Mouse (Mus musculus): ENCODE results near the gene Tmprss6. TPM values are rescaled to one million over a fixed set of nuclear protein-coding genes. Genes with fewer than 3 reads are reported as not detected.

The Tmprss6 gene
- total RNA-seq, 2 experiments from 2014 or later = not detected

DNA sequence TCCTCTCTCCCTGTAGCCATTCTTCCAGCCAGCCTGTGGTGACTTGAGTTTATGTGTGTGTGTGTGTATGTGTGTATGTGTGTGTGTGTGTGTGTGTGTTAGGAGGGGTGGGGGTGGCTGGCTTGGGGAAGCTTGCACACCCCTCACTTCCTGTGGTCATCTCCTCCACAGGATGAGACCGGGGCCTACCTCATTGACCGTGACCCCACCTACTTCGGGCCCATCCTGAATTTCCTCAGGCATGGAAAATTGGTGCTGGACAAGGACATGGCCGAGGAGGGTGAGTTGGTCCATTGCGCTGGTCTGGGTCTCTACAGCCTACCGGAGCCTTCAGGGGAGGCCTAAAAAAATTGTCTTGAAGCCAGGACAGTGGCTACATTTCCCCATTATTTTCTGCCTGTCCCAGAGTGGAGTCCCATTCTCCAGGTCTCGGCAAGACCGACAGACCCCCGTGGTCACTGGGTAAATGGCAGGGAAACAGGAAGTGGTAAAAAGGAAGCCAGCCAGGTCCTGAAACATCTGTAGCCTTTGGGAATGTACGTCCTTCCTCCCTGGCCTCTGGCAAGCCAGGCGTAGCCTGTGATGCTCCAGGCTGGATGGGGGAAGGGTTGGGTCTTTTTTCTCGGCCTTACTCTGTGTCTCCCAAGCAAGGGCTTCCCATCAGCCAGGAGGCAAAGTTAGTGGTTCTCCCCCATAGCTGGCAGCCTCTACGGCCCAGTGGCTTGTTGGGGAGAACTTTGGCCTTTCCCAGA, 38.4 kb downstream of the Tmprss6 start:
- DNase-seq (ENCODE audit: low spot score) = no peak
- intact Hi-C loops (cut with DNase I) = loop anchor here (2.0 to 10.0 kb wide), 2 partner anchors 23 to 255 kb away; partner anchors contain the start of genes Ift27 and Mpst

DNA sequence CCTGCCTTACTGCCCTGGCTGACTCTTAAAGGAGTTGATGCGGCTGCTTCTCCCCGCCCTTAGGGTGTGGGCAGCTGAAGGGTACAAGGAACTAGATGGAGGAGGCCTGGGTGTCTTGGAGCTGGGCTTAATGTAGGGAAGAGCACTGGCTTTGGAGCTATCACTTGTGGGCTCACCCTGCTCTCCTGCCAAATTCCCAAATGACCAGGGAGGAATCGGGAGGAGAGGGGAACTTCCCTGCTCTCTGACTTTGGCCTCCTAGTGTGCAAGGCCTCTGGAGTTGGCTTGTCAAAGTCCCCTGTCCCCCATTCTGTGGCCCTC, 39.3 kb downstream of the Tmprss6 start:
- no peak for DNase-seq (ENCODE audit: low spot score)
- intact Hi-C loops (cut with DNase I) = loop anchor here (2.0 to 10.0 kb wide), 2 partner anchors 22 to 254 kb away; partner anchors contain the start of genes Ift27 and Mpst

DNA sequence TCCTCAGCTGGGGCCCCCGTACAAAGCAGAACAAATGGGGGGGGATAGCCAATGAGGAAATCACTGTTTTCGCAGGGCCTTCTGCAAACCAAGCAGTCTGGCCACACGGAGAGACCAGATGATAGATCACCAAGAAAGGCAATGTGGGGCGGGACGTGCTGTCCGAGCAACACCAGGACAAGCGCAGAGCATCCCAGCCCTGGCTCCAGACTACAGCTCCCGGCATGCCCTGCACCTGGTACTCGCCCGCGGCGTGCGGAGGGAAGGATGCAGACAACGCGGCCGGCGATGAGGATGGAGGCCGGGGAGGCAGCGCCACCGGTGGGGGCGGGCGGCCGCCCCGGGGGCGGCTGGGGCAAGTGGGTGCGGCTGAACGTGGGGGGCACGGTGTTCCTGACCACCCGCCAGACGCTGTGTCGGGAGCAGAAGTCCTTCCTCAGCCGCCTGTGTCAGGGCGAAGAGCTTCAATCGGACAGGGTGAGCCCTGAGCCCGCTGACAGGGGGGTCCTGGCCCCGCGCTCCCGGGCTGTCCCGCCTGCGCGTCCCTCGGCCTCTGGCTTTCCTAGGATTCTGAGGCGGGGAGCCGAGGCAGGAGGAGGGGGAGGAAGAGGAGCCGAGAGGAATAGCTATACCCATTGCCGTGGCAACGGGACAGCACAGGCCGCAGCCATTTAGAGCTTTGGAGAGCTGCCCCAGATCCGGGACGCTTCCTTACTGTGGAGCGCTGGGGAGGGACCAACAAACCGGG, 39.9 kb downstream of the Tmprss6 start, which contains the start of gene Kctd17:
TSS of gene Kctd17 (plus strand) at position 174 of the 748 bp plus-strand sequence.
- intact Hi-C loops (cut with DNase I) = loop anchor here (2.0 to 10.0 kb wide), 2 partner anchors 22 to 254 kb away; partner anchors contain the start of genes Ift27 and Mpst
- DNase-seq (ENCODE audit: low spot score) = peak; percentile 63

DNA sequence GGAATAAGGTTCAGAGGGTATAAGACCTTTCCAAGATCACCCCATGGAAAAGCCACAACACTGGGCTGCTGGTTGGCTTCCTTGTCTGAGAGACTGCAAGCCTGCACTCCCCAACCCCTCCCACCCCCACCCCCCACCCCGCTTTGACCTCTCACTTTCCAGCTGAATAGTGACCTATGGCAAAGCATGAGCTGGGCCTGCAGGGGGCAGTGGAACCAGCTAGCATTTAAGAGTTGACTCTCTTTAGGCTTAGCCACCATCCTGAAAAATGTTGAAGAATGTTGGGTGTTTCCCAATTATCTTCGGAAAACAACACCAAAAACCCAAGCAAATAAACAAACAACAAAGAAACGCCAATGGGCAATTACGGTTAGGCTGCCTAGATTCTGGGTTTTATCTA, 43.2 kb downstream of the Tmprss6 start:
- DNase-seq (ENCODE audit: low spot score) = no peak
- intact Hi-C loops (cut with DNase I) = loop anchor here (10.0 kb wide), 1 partner anchor 250 kb away; the partner anchor contains the start of gene Ift27

DNA sequence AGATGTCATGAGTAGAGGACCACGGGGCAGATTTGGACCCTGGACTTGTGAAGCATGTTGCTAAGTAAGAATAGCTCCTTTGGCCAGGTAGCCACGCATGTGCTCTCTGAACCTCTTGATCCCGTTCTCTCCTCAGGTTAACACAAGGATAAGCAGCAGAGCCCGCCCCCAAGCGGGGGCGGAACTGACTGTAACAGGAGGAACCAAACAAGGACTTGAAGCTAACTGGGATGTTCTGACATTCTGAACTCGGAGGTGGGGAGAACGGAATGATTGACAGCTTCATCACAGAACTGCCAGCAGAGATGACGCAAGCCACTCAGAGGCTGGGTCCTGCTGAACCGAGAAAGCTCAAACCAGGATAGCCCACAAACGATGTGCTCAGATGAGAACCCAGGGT, 43.9 kb downstream of the Tmprss6 start:
- intact Hi-C loops (cut with DNase I) = loop anchor here (10.0 kb wide), 1 partner anchor 250 kb away; the partner anchor contains the start of gene Ift27
- DNase-seq (ENCODE audit: low spot score) = no peak

DNA sequence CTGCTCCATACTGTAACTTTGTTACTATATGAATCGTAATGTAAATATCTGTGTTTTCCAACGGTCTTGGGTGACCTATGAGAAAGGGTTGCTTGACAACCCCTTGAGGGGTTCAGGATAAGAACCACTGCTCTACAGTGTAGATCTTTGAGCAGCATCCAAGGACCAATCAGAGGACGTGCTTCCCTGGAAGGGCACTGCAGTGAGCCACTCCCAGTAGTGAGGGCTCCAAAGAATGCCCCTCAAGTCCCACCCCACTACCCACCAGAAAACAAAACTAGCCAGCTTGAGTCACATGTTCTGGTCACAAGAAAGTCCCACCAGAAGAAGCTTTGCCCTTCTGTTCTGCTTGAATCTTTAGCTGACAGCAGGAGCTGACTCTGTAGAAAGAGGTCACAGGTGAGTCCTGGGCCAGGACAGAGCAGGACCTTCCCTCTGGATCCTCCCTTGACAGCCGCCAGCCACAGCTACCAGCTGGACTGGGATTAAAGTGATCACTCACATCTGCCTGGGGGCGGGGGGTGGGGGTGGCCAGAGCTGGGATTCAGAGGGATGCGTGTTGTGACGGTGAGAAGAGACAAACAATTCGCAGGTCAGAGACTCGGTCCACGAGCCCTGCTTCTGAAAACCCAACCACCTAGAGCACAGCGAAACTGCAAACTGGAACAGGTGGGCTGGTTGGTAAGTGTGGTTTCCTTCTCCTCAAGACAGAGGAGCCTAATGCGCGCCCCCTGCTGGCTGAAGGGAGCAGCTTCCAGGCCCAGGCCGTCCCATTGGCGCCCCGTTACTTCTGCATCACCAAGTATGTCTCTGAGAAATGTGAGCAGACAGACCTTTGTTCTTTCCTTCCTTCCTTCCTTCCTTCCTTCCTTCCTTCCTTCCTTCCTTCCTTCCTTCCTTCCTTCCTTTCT, 46.1 kb downstream of the Tmprss6 start:
- intact Hi-C loops (cut with DNase I) = loop anchor here (2.0 to 10.0 kb wide), 2 partner anchors 68 to 248 kb away; partner anchors contain the start of gene Ift27
- no peak for DNase-seq (ENCODE audit: low spot score)

DNA sequence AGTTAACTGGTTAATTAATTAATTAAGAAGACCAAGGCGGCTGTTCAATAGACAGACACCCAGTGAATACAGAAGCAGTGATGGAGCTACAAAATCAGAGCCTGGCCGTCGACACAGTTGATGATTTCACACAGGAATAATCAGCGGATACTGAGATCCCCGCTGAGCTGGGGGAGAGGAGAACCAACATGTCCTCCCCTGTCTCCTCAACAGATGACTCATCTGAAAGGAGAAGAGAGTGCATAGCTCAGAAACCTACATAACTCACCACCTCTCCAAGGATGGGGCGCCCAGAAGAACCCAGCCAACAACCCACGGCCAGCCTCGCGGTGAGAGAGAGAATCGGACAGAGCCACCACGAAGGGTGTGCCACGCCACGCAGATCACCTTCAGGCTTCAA, 48.0 kb downstream of the Tmprss6 start:
- DNase-seq (ENCODE audit: low spot score) = no peak
- intact Hi-C loops (cut with DNase I) = loop anchor here (10.0 kb wide), 1 partner anchor 246 kb away; the partner anchor contains the start of gene Ift27

DNA sequence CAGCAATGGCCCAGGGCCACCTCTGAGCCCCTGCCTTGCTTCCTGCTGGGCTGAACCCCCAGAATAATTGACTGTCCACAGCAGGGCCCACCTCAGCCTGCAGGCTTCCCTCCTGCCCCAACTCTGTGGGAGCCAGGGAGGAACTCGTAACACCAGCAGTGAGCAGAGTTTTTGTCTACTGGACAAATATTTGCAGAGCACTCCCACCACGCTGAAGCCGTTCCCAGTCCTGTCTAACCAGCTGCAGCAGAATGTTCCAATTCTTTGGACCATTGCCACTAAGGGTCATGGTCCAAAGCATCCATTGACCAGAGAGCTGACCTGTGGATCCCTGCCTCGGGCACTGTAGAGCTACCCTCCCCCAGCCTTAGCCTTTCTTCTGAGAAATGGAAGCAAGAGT, 51.5 kb downstream of the Tmprss6 start:
- DNase-seq (ENCODE audit: low spot score) = no peak
- intact Hi-C loops (cut with DNase I) = no loop called here

DNA sequence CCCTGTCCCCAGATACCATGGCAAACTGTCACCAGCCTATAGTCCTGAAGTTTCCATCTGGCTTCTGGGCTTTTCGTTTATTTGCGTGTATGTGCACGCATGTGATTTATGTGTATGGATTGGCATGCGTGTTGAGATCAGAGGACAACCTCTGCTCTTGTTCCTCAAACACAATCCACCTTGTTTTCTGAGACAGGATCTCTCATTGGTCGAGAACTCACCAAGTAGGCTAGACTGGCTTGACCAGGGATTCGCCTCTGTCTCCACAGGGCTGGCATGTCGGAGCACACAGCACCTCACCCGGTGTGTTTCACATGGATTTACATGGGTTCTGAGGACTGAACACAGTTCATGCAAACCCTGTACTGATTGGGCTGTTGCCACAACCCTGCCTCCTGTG, 54.3 kb downstream of the Tmprss6 start:
- intact Hi-C loops (cut with DNase I) = no loop called here
- no peak for DNase-seq (ENCODE audit: low spot score)

DNA sequence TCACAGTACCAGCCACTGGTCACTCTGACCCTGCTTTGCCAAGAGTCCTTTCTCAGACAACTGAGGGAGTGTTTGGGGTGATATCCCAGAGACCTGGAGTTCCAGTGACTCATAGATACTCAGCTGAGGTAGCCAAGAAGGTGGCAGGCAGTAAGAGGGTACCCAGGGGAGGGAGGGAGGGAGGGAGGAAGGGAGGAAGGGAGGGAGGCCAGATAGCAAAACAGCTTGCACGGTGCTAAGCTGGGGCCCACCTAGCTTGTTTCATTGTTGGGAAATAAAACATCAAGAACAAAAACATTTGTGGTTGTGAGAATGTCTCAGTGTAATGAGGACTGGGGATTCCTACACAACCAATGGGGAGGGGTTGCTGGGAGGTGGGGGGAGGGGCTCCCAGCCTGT, 54.7 kb downstream of the Tmprss6 start:
- intact Hi-C loops (cut with DNase I) = no loop called here
- DNase-seq (ENCODE audit: low spot score) = no peak

DNA sequence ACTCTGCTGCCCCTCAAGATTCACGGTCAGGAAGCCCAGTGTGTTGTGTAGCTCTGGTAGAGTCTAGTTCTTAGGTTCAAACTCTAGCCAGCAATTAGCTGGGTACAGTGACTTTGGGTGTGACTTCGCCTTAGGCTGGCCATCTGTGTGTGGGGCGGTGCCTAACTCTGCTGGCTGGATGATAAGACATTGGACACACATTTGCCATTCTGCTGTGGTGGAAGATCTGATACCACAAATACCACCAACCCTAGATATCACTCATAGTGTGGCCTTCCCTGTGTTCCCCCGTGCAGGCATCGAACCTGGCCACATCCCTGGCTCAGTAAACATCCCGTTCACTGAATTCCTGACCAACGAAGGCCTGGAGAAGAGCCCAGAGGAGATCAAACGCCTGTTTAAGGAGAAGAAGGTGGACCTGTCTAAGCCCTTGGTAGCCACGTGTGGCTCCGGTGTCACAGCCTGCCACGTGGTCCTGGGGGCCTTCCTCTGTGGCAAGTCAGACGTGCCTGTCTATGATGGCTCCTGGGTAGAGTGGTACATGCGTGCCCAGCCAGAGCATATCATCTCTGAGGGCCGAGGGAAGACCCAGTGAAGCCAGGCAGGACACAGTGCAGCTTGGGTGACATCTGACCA, 55.2 kb downstream of the Tmprss6 start:
- DNase-seq (ENCODE audit: low spot score) = no peak
- intact Hi-C loops (cut with DNase I) = no loop called here

DNA sequence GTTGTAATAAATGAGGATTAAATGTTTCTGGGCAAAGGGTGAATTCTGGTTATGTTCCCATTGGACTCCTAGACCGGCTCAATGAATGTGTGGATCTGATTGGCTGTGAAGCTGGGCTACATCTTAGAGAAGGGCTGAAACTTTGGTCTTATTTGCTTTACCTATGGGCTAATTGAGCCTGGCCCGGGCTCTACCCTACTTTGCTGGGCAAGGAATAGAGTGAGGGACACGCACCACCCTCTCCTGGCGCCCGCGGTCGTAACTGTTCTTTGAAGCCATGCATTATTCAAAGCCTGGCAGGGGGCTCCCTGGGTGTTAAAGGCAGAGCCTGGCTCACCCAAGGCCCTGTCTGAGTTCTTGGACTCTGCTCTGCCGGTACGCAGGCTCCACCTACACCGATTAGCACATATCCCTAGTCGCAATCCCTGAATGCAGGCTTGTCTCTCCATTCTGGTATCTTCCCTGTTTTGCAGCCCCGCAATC, 58.8 kb downstream of the Tmprss6 start:
- intact Hi-C loops (cut with DNase I) = no loop called here
- DNase-seq (ENCODE audit: low spot score) = no peak

DNA sequence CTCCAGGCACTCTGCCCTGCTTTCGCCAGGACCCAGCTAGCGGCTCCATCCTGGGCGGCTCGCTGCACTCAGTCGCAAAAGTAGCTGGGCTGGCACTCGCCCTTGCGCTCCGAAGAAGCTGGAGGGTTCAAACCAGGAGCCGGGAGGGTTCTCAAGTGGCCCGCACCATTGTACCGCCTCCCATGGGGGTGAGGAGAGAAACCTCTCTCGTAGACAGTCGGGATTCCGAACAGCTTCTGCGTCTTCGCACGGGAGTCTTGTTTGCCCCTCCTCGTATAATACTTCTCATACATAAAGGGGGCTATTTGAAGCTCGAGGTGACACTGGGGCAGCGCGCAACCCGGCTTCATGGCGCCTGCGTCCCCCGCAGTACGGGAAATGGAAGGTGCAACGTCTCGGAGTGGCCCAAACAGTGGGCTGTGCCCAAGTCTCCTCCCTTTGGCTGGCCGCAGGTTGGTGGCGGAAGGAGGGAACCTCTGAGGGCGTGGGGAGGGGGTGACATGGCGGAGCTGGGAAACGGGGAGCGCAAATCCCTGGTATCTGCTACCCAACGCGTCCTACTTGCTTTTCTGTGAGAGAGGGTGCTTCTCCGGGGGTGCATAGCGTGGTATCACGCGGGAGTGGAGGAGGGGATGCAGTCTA, 62.0 kb downstream of the Tmprss6 start, which contains the start of gene Mpst:
TSS of gene Mpst (plus strand) at position 124 of the 642 bp plus-strand sequence.
- DNase-seq (ENCODE audit: low spot score) = peak; percentile 88
- intact Hi-C loops (cut with DNase I) = loop anchor here (2.0 kb wide), 1 partner anchor 22 kb away; the partner anchor contains the start of gene Kctd17

DNA sequence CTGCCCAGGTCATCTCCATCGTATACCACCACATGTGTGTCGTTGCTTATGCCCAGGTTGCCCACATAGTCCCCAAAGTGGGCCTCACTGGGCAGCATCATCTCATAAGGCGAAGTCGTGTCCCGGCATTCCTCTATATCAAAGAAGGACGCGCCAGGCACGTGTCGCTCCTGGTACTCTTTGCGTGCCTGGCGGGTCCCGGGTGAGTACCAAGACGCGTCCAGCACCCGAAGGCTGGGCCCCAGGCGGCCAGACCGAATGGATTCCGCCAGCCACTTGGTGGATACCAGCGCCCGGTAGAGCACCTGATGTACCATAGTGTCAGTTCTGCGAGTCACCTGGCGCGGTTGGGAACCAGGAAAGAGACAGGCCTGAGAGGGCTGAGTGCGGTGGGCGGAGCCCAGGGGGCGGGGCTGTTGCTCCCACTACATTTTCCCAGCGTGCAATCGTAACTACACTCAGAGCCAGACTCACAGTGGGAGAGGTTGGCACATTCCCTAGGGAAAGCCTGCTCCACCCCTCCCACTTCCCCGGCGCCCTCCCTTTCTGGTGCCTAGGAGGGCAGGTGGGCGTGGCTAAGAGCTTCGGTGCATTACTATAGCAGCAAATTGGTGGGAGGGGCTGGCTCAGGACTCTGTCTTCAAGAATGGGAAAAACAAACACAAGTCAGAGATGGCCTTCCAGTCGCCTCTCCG, 62.8 kb downstream of the Tmprss6 start, which contains the start of gene Tst:
TSS of gene Tst (minus strand) at position 391 of the 695 bp plus-strand sequence.
- intact Hi-C loops (cut with DNase I) = loop anchor here (2.0 kb wide), 1 partner anchor 23 kb away; the partner anchor contains the start of gene Kctd17
- DNase-seq (ENCODE audit: low spot score) = peak; percentile 83

DNA sequence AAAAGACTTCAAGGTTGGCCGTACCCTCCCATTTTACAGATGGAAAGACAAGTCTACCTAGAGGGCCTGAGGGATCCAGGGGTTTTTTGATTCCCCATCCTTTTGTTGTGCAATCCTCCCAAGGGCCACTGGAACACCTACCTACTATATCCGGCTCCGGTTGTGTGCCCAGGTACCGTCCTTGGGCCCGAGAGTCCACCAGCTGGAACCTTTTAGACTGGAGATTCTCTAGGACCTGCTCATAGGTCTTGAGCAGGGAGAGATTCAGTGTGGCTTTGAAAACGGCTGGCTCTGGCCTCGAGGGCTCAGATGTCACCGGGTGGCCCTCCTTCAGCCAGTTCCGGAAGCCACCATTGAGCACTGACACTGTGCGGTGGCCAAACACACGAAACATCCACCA, 63.3 kb downstream of the Tmprss6 start:
- intact Hi-C loops (cut with DNase I) = no loop called here
- DNase-seq (ENCODE audit: low spot score) = no peak

DNA sequence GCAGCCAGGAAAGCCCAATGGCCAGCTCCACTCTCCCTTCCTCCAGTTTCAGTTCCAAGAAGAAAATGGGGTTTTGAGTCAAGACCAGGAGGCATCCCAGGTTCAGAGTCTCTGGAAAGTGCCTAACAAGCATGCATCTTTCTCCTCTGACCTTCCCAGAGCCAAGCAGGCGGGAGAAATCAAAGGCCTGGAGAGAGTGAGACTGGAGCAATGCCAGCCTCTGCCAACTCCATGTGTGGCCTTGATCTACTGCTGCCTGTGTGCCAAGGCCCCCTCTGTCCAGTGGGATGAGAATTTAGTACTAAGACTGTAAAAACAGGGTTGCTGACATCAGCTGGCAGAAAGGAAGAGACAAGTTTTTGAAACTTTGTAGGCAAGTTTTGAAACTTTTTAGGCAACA, 64.5 kb downstream of the Tmprss6 start:
- intact Hi-C loops (cut with DNase I) = no loop called here
- DNase-seq (ENCODE audit: low spot score) = no peak

DNA sequence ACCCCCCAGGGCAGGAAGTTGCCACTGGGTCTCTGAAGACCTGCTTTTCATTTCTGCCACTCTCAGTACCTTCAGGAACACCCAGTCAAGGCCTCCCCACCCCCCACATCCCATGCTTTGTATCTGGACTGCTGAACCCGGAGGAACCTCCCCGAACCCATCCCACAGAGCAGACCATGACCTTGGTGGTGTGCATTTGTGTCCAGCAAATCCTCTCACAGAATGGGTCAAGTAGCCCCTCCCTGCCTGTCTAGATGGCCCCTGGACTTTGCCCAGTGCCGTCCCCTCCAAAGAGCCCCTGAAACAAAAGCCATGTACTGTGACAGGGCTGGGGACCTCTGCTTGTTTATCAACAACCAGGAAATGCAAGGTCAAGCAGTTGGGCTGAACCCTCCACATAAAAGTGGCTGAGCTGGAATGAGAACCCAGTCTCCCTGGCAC, 65.1 kb downstream of the Tmprss6 start:
- DNase-seq (ENCODE audit: low spot score) = no peak
- intact Hi-C loops (cut with DNase I) = no loop called here

DNA sequence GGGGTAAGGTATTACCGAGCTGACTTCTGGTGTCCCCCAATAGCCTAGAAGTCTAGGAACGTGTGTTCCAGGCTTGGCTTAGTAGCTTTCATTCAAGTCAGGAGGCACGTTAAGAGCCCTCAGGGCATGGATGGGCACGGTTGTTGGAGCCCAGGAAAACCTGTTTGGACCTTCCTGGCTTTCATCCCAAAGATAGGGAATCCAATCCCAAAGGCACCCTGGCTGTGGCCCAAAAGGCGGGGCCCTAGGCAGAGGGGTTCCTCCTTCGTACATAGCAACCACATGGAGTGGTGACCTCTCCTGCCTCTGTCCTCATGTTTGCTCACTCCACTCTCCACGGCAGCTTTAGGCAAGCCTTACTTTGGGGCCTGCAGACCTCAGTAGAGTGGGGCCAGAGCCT, 66.0 kb downstream of the Tmprss6 start:
- no peak for DNase-seq (ENCODE audit: low spot score)
- intact Hi-C loops (cut with DNase I) = no loop called here

Data from heart, postnatal 25 days (tissue).